Mouse (Mus musculus) forebrain, embryonic 10.5 days (tissue): ENCODE data around the gene Mmp25. TPM values are rescaled to one million over a fixed set of nuclear protein-coding genes. Genes with fewer than 3 reads are reported as not detected.
"Not testable (repeated sequence)": the region's sequence is repeated elsewhere in the genome, so short reads cannot be mapped to it uniquely, and the experiment has no call there.

ENCODE experiments used
- DNase-seq: peaks from one replicate; pipeline ENCODE4 v3.0.0-alpha.2; 2017; ENCODE audit warnings: low spot score; ENCODE audit errors: extremely low spot score
- H3K27ac ChIP-seq: fragments of 300-500 bp; sonication (generic); 2 replicates; pipeline ENCODE4 v1.5.1; 2016; ENCODE audit warnings: mild to moderate bottlenecking
- H3K27me3 ChIP-seq: fragments of 300-500 bp; sonication (generic); 2 replicates; pipeline ENCODE4 v1.6.1; 2016; ENCODE audit warnings: mild to moderate bottlenecking; ENCODE audit not compliant: poor library complexity, severe bottlenecking
- H3K36me3 ChIP-seq: fragments of 300-500 bp; sonication (generic); replicated peaks from 2 replicates; pipeline ENCODE4 v1.6.1; 2016; ENCODE audit warnings: mild to moderate bottlenecking, moderate library complexity
- H3K4me1 ChIP-seq: fragments of 300-500 bp; sonication (generic); 2 replicates; pipeline ENCODE4 v1.6.1; 2016
- H3K4me3 ChIP-seq: fragments of 300-500 bp; sonication (generic); 2 replicates; pipeline ENCODE4 v1.5.1; 2016; ENCODE audit warnings: mild to moderate bottlenecking, moderate library complexity
- H3K9me3 ChIP-seq: fragments of 300-500 bp; sonication (generic); 2 replicates; pipeline ENCODE4 v1.6.1; 2016; ENCODE audit warnings: mild to moderate bottlenecking, moderate library complexity
- WGBS: fragments of 180-500 bp; shearing (Covaris S2); methylation state at CpG from one replicate; pipeline ENCODE4 v1.1.7; 2016; 5-methylcytosine and 5-hydroxymethylcytosine counted together
- polyA plus RNA-seq: library from polyadenylated mRNA; unstranded; fragments of >200 nt; fragmentation: Nextera tagmentation; extraction: Ambion mirVana; gene quantifications from 2 replicates; pipeline ENCODE4 v1.2.1, GENCODE M21; 2016

Gene Mmp25
- polyA plus RNA-seq, 1 experiment from 2014 or later = 0.84 TPM

GRCm38 (mm10) chr17:23605220-23605619, 39.9 kb downstream of the Mmp25 start:
- DNase-seq = no peak
- no peaks in the 10 kb centered on the region for H3K27me3 ChIP-seq
- no peak overlapping the region for H3K27ac ChIP-seq
- WGBS = 87% methylated on average over 8 of the region's 8 CpGs
- H3K4me1 ChIP-seq = peaks cover 27% of the 10 kb centered on the region
- no peaks in the 10 kb centered on the region for H3K36me3 ChIP-seq
- H3K4me3 ChIP-seq = no peak overlapping the region
- H3K9me3 ChIP-seq = no peaks in the 10 kb centered on the region

- Histone ChIP-seq H3K27ac (no peak overlapping the region), H3K27me3 (no peaks in the 10 kb centered on the region), H3K4me3 (no peak overlapping the region), H3K9me3 (no peaks in the 10 kb centered on the region), H3K36me3 (no peaks in the 10 kb centered on the region), H3K4me1 (peaks cover 34% of the 10 kb centered on the region)
- WGBS = 77% methylated on average over 7 of the region's 7 CpGs
- no peak for DNase-seq
Observed at GRCm38 (mm10) chr17:23604394-23604793, 40.7 kb downstream of the Mmp25 start.

- peaks cover 42% of the 10 kb centered on the region for H3K4me1 ChIP-seq
- H3K36me3 ChIP-seq = no peaks in the 10 kb centered on the region
- DNase-seq = peak; percentile 27
- no peak overlapping the region for H3K27ac ChIP-seq
- H3K4me3 ChIP-seq = no peak overlapping the region
- 55% methylated on average over 2 of the region's 2 CpGs for WGBS
- no peaks in the 10 kb centered on the region for H3K27me3 ChIP-seq
- no peaks in the 10 kb centered on the region for H3K9me3 ChIP-seq
Observed at GRCm38 (mm10) chr17:23603542-23603941, 41.5 kb downstream of the Mmp25 start.

GRCm38 (mm10) chr17:23603077-23603476, 42.0 kb downstream of the Mmp25 start:
- DNase-seq = no peak
- Histone ChIP-seq H3K4me1 (peaks cover 47% of the 10 kb centered on the region), H3K4me3 (no peak overlapping the region), H3K27ac (no peak overlapping the region), H3K36me3 (no peaks in the 10 kb centered on the region), H3K9me3 (no peaks in the 10 kb centered on the region), H3K27me3 (no peaks in the 10 kb centered on the region)
- WGBS = 19% methylated on average over 8 of the region's 8 CpGs

GRCm38 (mm10) chr17:23601836-23602585, 43.1 kb downstream of the Mmp25 start:
- no peaks in the 10 kb centered on the region for H3K27me3 ChIP-seq
- no peaks in the 10 kb centered on the region for H3K36me3 ChIP-seq
- H3K9me3 ChIP-seq = no peaks in the 10 kb centered on the region
- no peak overlapping the region for H3K4me3 ChIP-seq
- H3K4me1 ChIP-seq = peaks cover 47% of the 10 kb centered on the region
- no peak for DNase-seq
- WGBS = 41% methylated on average over 10 of the region's 10 CpGs
- no peak overlapping the region for H3K27ac ChIP-seq

GRCm38 (mm10) chr17:23600641-23601622, 44.1 kb downstream of the Mmp25 start, which contains the start of gene Zscan10:
Zscan10 (plus strand) TSS chr17:23600856.
- Histone ChIP-seq H3K27ac (peak within 1 kb of the TSS; percentile 84), H3K27me3 (no peaks in the 10 kb centered on the region), H3K36me3 (no peaks in the 10 kb centered on the region), H3K4me3 (peak within 1 kb of the TSS; percentile 55), H3K9me3 (no peaks in the 10 kb centered on the region), H3K4me1 (peaks cover 47% of the 10 kb centered on the region)
- DNase-seq = no peak
- 19% methylated on average over 15 of the region's 15 CpGs for WGBS

- no peak for DNase-seq
- no peaks in the 10 kb centered on the region for H3K36me3 ChIP-seq
- H3K9me3 ChIP-seq = no peaks in the 10 kb centered on the region
- 40% methylated on average over 7 of the region's 7 CpGs for WGBS
- peaks cover 47% of the 10 kb centered on the region for H3K4me1 ChIP-seq
- H3K27me3 ChIP-seq = no peaks in the 10 kb centered on the region
- peak overlapping the region; percentile 84 for H3K27ac ChIP-seq
- H3K4me3 ChIP-seq = peak overlapping the region; percentile 55
Observed at GRCm38 (mm10) chr17:23599605-23600063, 45.4 kb downstream of the Mmp25 start.

GRCm38 (mm10) chr17:23598582-23599552, 46.2 kb downstream of the Mmp25 start, which contains the start of gene Zfp13:
Zfp13 (minus strand) TSS chr17:23599487.
- Histone ChIP-seq H3K27ac (peak within 1 kb of the TSS; percentile 84), H3K9me3 (no peaks in the 10 kb centered on the region), H3K36me3 (no peaks in the 10 kb centered on the region), H3K4me1 (peaks cover 47% of the 10 kb centered on the region), H3K4me3 (peak within 1 kb of the TSS; percentile 55), H3K27me3 (no peaks in the 10 kb centered on the region)
- 9% methylated on average over 31 of the region's 31 CpGs for WGBS
- DNase-seq = peak; percentile 89

GRCm38 (mm10) chr17:23595139-23595538, 49.9 kb downstream of the Mmp25 start:
- H3K36me3 ChIP-seq, H3K4me3 ChIP-seq, H3K9me3 ChIP-seq, DNase-seq, H3K27ac ChIP-seq, H3K27me3 ChIP-seq: not testable (repeated sequence)
- 72% methylated on average over 4 of the region's 4 CpGs for WGBS
- peaks cover 34% of the 10 kb centered on the region for H3K4me1 ChIP-seq

GRCm38 (mm10) chr17:23592926-23593300, 52.2 kb downstream of the Mmp25 start:
- Histone ChIP-seq H3K27me3 (no peaks in the 10 kb centered on the region), H3K4me1 (peaks cover 14% of the 10 kb centered on the region), H3K4me3 (peak overlapping the region; percentile 61), H3K9me3 (no peaks in the 10 kb centered on the region), H3K36me3 (no peaks in the 10 kb centered on the region), H3K27ac (peak overlapping the region; percentile 88)
- no peak for DNase-seq
- 20% methylated on average over 13 of the region's 13 CpGs for WGBS

GRCm38 (mm10) chr17:23592208-23592925, 52.7 kb downstream of the Mmp25 start:
- H3K4me1 ChIP-seq = peaks cover 14% of the 10 kb centered on the region
- H3K27ac ChIP-seq = peak overlapping the region; percentile 88
- WGBS = 7% methylated on average over 34 of the region's 34 CpGs
- peak; percentile 99 for DNase-seq
- no peaks in the 10 kb centered on the region for H3K27me3 ChIP-seq
- H3K36me3 ChIP-seq = no peaks in the 10 kb centered on the region
- H3K9me3 ChIP-seq = no peaks in the 10 kb centered on the region
- H3K4me3 ChIP-seq = peak overlapping the region; percentile 61
